Mouse (Mus musculus) limb, embryonic 10.5 days (tissue): Measurements from ENCODE around the gene 5031439G07Rik. TPM values are rescaled to one million over a fixed set of nuclear protein-coding genes. Genes with fewer than 3 reads are reported as not detected.

ENCODE experiments used
- DNase-seq: peaks from one replicate; pipeline ENCODE4 v3.0.0-alpha.2; 2017; ENCODE audit warnings: low spot score
- H3K27ac ChIP-seq: fragments of 300-500 bp; sonication (generic); 2 replicates; pipeline ENCODE4 v1.5.1; 2016; ENCODE audit warnings: mild to moderate bottlenecking
- H3K27me3 ChIP-seq: fragments of 300-500 bp; sonication (generic); 2 replicates; pipeline ENCODE4 v1.6.1; 2016; ENCODE audit warnings: low read depth, mild to moderate bottlenecking; ENCODE audit not compliant: poor library complexity, severe bottlenecking
- H3K36me3 ChIP-seq: fragments of 300-500 bp; sonication (generic); 2 replicates; pipeline ENCODE4 v1.6.1; 2016; ENCODE audit warnings: mild to moderate bottlenecking, moderate library complexity
- H3K4me1 ChIP-seq: fragments of 300-500 bp; sonication (generic); 2 replicates; pipeline ENCODE4 v1.6.1; 2016
- H3K4me3 ChIP-seq: fragments of 300-500 bp; sonication (generic); 2 replicates; pipeline ENCODE4 v1.5.1; 2016; ENCODE audit warnings: mild to moderate bottlenecking, moderate library complexity
- H3K9me3 ChIP-seq: fragments of 300-500 bp; sonication (generic); replicated peaks from 2 replicates; pipeline ENCODE4 v1.6.1; 2016; ENCODE audit warnings: mild to moderate bottlenecking
- WGBS: fragments of 180-500 bp; shearing (Covaris S2); methylation state at CpG from one replicate; pipeline ENCODE4 v1.1.7; 2016; 5-methylcytosine and 5-hydroxymethylcytosine counted together
- polyA plus RNA-seq: library from polyadenylated mRNA; unstranded; fragments of >200 nt; fragmentation: Nextera tagmentation; extraction: Ambion mirVana; gene quantifications from 2 replicates; pipeline ENCODE4 v1.2.1, GENCODE M21; 2016

5031439G07Rik gene
- polyA plus RNA-seq, 1 experiment from 2014 or later = 9.7 TPM

- no peak for DNase-seq
- Histone ChIP-seq H3K4me1 (peaks cover 14% of the 10 kb centered on the region), H3K9me3 (no peaks in the 10 kb centered on the region), H3K36me3 (peaks cover 21% of the 10 kb centered on the region), H3K27me3 (no peaks in the 10 kb centered on the region), H3K27ac (no peak overlapping the region), H3K4me3 (no peak overlapping the region)
- whole genome bisulfite sequencing = 28% methylated on average over 8 of the region's 8 CpGs
These were observed 27.7 kb downstream of the 5031439G07Rik start for GRCm38 (mm10) chr15:84960692-84961091.

GRCm38 (mm10) chr15:84959891-84960290 is 28.5 kb downstream of the 5031439G07Rik start:
- no peak overlapping the region for H3K27ac ChIP-seq
- DNase-seq = no peak
- no peaks in the 10 kb centered on the region for H3K27me3 ChIP-seq
- H3K4me3 ChIP-seq = no peak overlapping the region
- peaks cover 14% of the 10 kb centered on the region for H3K4me1 ChIP-seq
- H3K36me3 ChIP-seq = peaks cover 29% of the 10 kb centered on the region
- WGBS = 84% methylated on average over 6 of the region's 6 CpGs
- H3K9me3 ChIP-seq = no peaks in the 10 kb centered on the region

- Histone ChIP-seq H3K36me3 (peaks cover 45% of the 10 kb centered on the region), H3K27me3 (no peaks in the 10 kb centered on the region), H3K9me3 (no peaks in the 10 kb centered on the region), H3K4me1 (peaks cover 14% of the 10 kb centered on the region), H3K4me3 (no peak overlapping the region), H3K27ac (no peak overlapping the region)
- WGBS = 94% methylated on average over 3 of the region's 3 CpGs
- no peak for DNase-seq
These were observed 30.0 kb downstream of the 5031439G07Rik start for GRCm38 (mm10) chr15:84958331-84958730.

- Histone ChIP-seq H3K27me3 (no peaks in the 10 kb centered on the region), H3K4me3 (no peak overlapping the region), H3K9me3 (no peaks in the 10 kb centered on the region), H3K36me3 (peaks cover 50% of the 10 kb centered on the region), H3K27ac (no peak overlapping the region), H3K4me1 (peaks cover 14% of the 10 kb centered on the region)
- DNase-seq = no peak
- WGBS = 61% methylated on average over 3 of the region's 3 CpGs
These were observed 30.5 kb downstream of the 5031439G07Rik start for GRCm38 (mm10) chr15:84957851-84958250.

GRCm38 (mm10) chr15:84953259-84953658 is 35.1 kb downstream of the 5031439G07Rik start:
- Histone ChIP-seq H3K36me3 (peaks cover 91% of the 10 kb centered on the region), H3K9me3 (no peaks in the 10 kb centered on the region), H3K4me1 (peaks cover 6% of the 10 kb centered on the region; the same call in 1 of the 2 replicates), H3K27me3 (no peaks in the 10 kb centered on the region), H3K27ac (no peak overlapping the region), H3K4me3 (no peak overlapping the region)
- DNase-seq = no peak
- WGBS = 96% methylated on average over 11 of the region's 11 CpGs

GRCm38 (mm10) chr15:84950053-84950452 is 38.3 kb downstream of the 5031439G07Rik start:
- Histone ChIP-seq H3K27me3 (no peaks in the 10 kb centered on the region), H3K4me3 (no peak overlapping the region), H3K4me1 (no peaks in the 10 kb centered on the region), H3K9me3 (no peaks in the 10 kb centered on the region), H3K27ac (no peak overlapping the region), H3K36me3 (peaks cover 83% of the 10 kb centered on the region)
- 92% methylated on average over 4 of the region's 4 CpGs for whole genome bisulfite sequencing
- DNase-seq = no peak

- no peak for DNase-seq
- Histone ChIP-seq H3K4me3 (no peak overlapping the region), H3K9me3 (no peaks in the 10 kb centered on the region), H3K36me3 (peaks cover 72% of the 10 kb centered on the region), H3K4me1 (no peaks in the 10 kb centered on the region), H3K27ac (no peak overlapping the region), H3K27me3 (no peaks in the 10 kb centered on the region)
- WGBS = 93% methylated on average over 14 of the region's 14 CpGs
These were observed 39.4 kb downstream of the 5031439G07Rik start for GRCm38 (mm10) chr15:84948990-84949389.

- whole genome bisulfite sequencing = 83% methylated on average over 5 of the region's 5 CpGs
- H3K27me3 ChIP-seq = no peaks in the 10 kb centered on the region
- H3K36me3 ChIP-seq = peaks cover 70% of the 10 kb centered on the region
- H3K9me3 ChIP-seq = no peaks in the 10 kb centered on the region
- H3K27ac ChIP-seq = no peak overlapping the region
- DNase-seq = no peak
- no peak overlapping the region for H3K4me3 ChIP-seq
- H3K4me1 ChIP-seq = no peaks in the 10 kb centered on the region
These were observed 44.0 kb downstream of the 5031439G07Rik start for GRCm38 (mm10) chr15:84944319-84944718.

GRCm38 (mm10) chr15:84942647-84943285 is 45.6 kb downstream of the 5031439G07Rik start:
- peaks cover 70% of the 10 kb centered on the region for H3K36me3 ChIP-seq
- H3K4me3 ChIP-seq = no peak overlapping the region
- WGBS = 82% methylated on average over 11 of the region's 11 CpGs
- H3K4me1 ChIP-seq = no peaks in the 10 kb centered on the region
- DNase-seq = no peak
- no peaks in the 10 kb centered on the region for H3K9me3 ChIP-seq
- H3K27ac ChIP-seq = no peak overlapping the region
- no peaks in the 10 kb centered on the region for H3K27me3 ChIP-seq

- no peak overlapping the region for H3K4me3 ChIP-seq
- DNase-seq = no peak
- no peaks in the 10 kb centered on the region for H3K9me3 ChIP-seq
- WGBS = 77% methylated on average over 12 of the region's 12 CpGs
- H3K36me3 ChIP-seq = peaks cover 86% of the 10 kb centered on the region
- no peaks in the 10 kb centered on the region for H3K27me3 ChIP-seq
- H3K27ac ChIP-seq = no peak overlapping the region
- no peaks in the 10 kb centered on the region for H3K4me1 ChIP-seq
These were observed 48.2 kb downstream of the 5031439G07Rik start for GRCm38 (mm10) chr15:84940102-84940501.

- Histone ChIP-seq H3K4me1 (no peaks in the 10 kb centered on the region), H3K36me3 (peaks cover 100% of the 10 kb centered on the region), H3K27me3 (no peaks in the 10 kb centered on the region), H3K9me3 (no peaks in the 10 kb centered on the region), H3K27ac (no peak overlapping the region), H3K4me3 (no peak overlapping the region)
- 96% methylated on average over 16 of the region's 16 CpGs for WGBS
- DNase-seq = no peak
These were observed 53.5 kb downstream of the 5031439G07Rik start for GRCm38 (mm10) chr15:84934901-84935300.

- H3K4me1 ChIP-seq = no peaks in the 10 kb centered on the region
- H3K27ac ChIP-seq = no peak overlapping the region
- 64% methylated on average over 5 of the region's 5 CpGs for WGBS
- no peaks in the 10 kb centered on the region for H3K9me3 ChIP-seq
- H3K4me3 ChIP-seq = no peak overlapping the region
- no peak for DNase-seq
- H3K27me3 ChIP-seq = no peaks in the 10 kb centered on the region
- H3K36me3 ChIP-seq = peaks cover 100% of the 10 kb centered on the region
These were observed 56.0 kb downstream of the 5031439G07Rik start for GRCm38 (mm10) chr15:84932351-84932750.

- WGBS = 81% methylated on average over 1 of the region's 1 CpGs
- Histone ChIP-seq H3K36me3 (peaks cover 43% of the 10 kb centered on the region), H3K27ac (no peak overlapping the region), H3K27me3 (no peaks in the 10 kb centered on the region), H3K9me3 (no peaks in the 10 kb centered on the region), H3K4me1 (peaks cover 27% of the 10 kb centered on the region), H3K4me3 (peak overlapping the region; percentile 97)
- no peak for DNase-seq
These were observed 62.8 kb downstream of the 5031439G07Rik start for GRCm38 (mm10) chr15:84925495-84926018.
